Mouse (Mus musculus) forebrain, embryonic 11.5 days (tissue): ENCODE measurements at regions not wholly inside any gene's neighbourhood (a gene's known extent, or its start where the extent isn't known, plus 50 kb on each side); places are given as distances from the start of the nearest gene placed in this dataset.
A peak's percentile ranks its signal among the peaks of the same experiment; 100 is the strongest.

Experiments
- ATAC-seq: fragments of 200-750 bp; cut with Nextera tagmentation; replicated peaks from 2 replicates; pipeline ENCODE4 v1.8.0; 2017; ENCODE audit warnings: moderate TSS enrichment; ENCODE audit not compliant: low FRiP score
- DNase-seq: peaks from one replicate; pipeline ENCODE4 v3.0.0-alpha.2; 2017; ENCODE audit warnings: low spot score
- H3K27ac ChIP-seq: fragments of 300-500 bp; sonication (generic); 2 replicates; pipeline ENCODE4 v1.5.1; 2014; ENCODE audit warnings: low read depth, low read length
- H3K27me3 ChIP-seq: fragments of 300-500 bp; sonication (generic); 2 replicates; pipeline ENCODE4 v1.6.1; 2014; ENCODE audit warnings: mild to moderate bottlenecking, low read length, mixed read lengths; ENCODE audit not compliant: control insufficient read depth, insufficient read depth
- H3K36me3 ChIP-seq: fragments of 300-500 bp; sonication (generic); 2 replicates; pipeline ENCODE4 v1.6.1; 2014; ENCODE audit warnings: mild to moderate bottlenecking, low read length, moderate library complexity, mixed read lengths; ENCODE audit not compliant: control insufficient read depth, insufficient read depth
- H3K4me1 ChIP-seq: fragments of 300-500 bp; sonication (generic); replicated peaks from 2 replicates; pipeline ENCODE4 v1.6.1; 2014; ENCODE audit warnings: low read length, mixed read lengths; ENCODE audit not compliant: control insufficient read depth, insufficient read depth
- H3K4me2 ChIP-seq: fragments of 300-500 bp; sonication (generic); 2 replicates; pipeline ENCODE4 v1.6.1; 2014; ENCODE audit warnings: low read depth, mild to moderate bottlenecking, low read length, moderate library complexity, mixed read lengths; ENCODE audit not compliant: severe bottlenecking
- H3K4me3 ChIP-seq: fragments of 300-500 bp; sonication (generic); 2 replicates; pipeline ENCODE4 v1.5.1; 2014; ENCODE audit warnings: low read depth, low read length
- H3K9ac ChIP-seq: fragments of 300-500 bp; sonication (generic); 2 replicates; pipeline ENCODE4 v1.6.1; 2014; ENCODE audit warnings: low read length
- H3K9me3 ChIP-seq: fragments of 300-500 bp; sonication (generic); 2 replicates; pipeline ENCODE4 v1.6.1; 2016; ENCODE audit warnings: low read length, mixed read lengths; ENCODE audit not compliant: control insufficient read depth
- WGBS: fragments of 180-500 bp; shearing (Covaris S2); extraction: QIAGEN DNeasy Blood & Tissue Kit; methylation state at CpG from one replicate; pipeline ENCODE4 v1.1.7; 2014; 5-methylcytosine and 5-hydroxymethylcytosine counted together

- no peaks in the 10 kb centered on the region for H3K4me1 ChIP-seq
- no peak overlapping the region for H3K9ac ChIP-seq
- WGBS, result 57% methylated on average over 5 of the region's 5 CpGs
- peak; percentile 80 for ATAC-seq
- no peak overlapping the region for H3K27ac ChIP-seq
- no peaks in the 10 kb centered on the region for H3K9me3 ChIP-seq
- H3K36me3 ChIP-seq, result no peaks in the 10 kb centered on the region
- H3K27me3 ChIP-seq, result no peaks in the 10 kb centered on the region
- DNase-seq, result no peak
- no peak overlapping the region for H3K4me2 ChIP-seq
- H3K4me3 ChIP-seq, result no peak overlapping the region
These were observed 137.4 kb downstream of the Kitl start for GRCm38 (mm10) chr10:100152821-100153220.

- H3K4me2 ChIP-seq, result no peak overlapping the region
- H3K36me3 ChIP-seq, result no peaks in the 10 kb centered on the region
- H3K9me3 ChIP-seq, result no peaks in the 10 kb centered on the region
- no peak overlapping the region for H3K9ac ChIP-seq
- H3K27me3 ChIP-seq, result no peaks in the 10 kb centered on the region
- DNase-seq (no peak), ATAC-seq (peak; percentile 13; the same call in 1 of the 2 replicates)
- H3K27ac ChIP-seq, result no peak overlapping the region
- H3K4me1 ChIP-seq, result no peaks in the 10 kb centered on the region
- no peak overlapping the region for H3K4me3 ChIP-seq
- 89% methylated on average over 3 of the region's 3 CpGs for WGBS
These were observed 137.9 kb downstream of the Kitl start for GRCm38 (mm10) chr10:100153311-100153710.

- no peaks in the 10 kb centered on the region for H3K27me3 ChIP-seq
- WGBS, result 87% methylated on average over 2 of the region's 2 CpGs
- H3K4me2 ChIP-seq, result no peak overlapping the region
- H3K4me3 ChIP-seq, result no peak overlapping the region
- DNase-seq, result no peak
- no peaks in the 10 kb centered on the region for H3K9me3 ChIP-seq
- no peak for ATAC-seq
- H3K36me3 ChIP-seq, result no peaks in the 10 kb centered on the region
- no peak overlapping the region for H3K9ac ChIP-seq
- H3K4me1 ChIP-seq, result no peaks in the 10 kb centered on the region
- no peak overlapping the region for H3K27ac ChIP-seq
These were observed 140.1 kb downstream of the Kitl start for GRCm38 (mm10) chr10:100155566-100155965.

- Histone ChIP-seq H3K36me3 (no peaks in the 10 kb centered on the region), H3K27ac (no peak overlapping the region), H3K27me3 (no peaks in the 10 kb centered on the region), H3K4me1 (no peaks in the 10 kb centered on the region), H3K9ac (no peak overlapping the region), H3K4me3 (no peak overlapping the region), H3K9me3 (no peaks in the 10 kb centered on the region), H3K4me2 (no peak overlapping the region)
- DNase-seq (no peak), ATAC-seq (no peak)
- WGBS, result 76% methylated on average over 14 of the region's 14 CpGs
These were observed 144.6 kb downstream of the Kitl start for GRCm38 (mm10) chr10:100159843-100160531.

GRCm38 (mm10) chr10:100160532-100160852 is 145.1 kb downstream of the Kitl start:
- H3K9ac ChIP-seq, result no peak overlapping the region
- ATAC-seq (no peak), DNase-seq (no peak)
- H3K27ac ChIP-seq, result no peak overlapping the region
- WGBS, result 86% methylated on average over 4 of the region's 4 CpGs
- no peak overlapping the region for H3K4me2 ChIP-seq
- H3K27me3 ChIP-seq, result no peaks in the 10 kb centered on the region
- no peaks in the 10 kb centered on the region for H3K36me3 ChIP-seq
- no peak overlapping the region for H3K4me3 ChIP-seq
- H3K9me3 ChIP-seq, result no peaks in the 10 kb centered on the region
- no peaks in the 10 kb centered on the region for H3K4me1 ChIP-seq

GRCm38 (mm10) chr10:100161117-100161516 is 145.7 kb downstream of the Kitl start:
- Histone ChIP-seq H3K4me2 (no peak overlapping the region), H3K27ac (no peak overlapping the region), H3K4me3 (no peak overlapping the region), H3K36me3 (no peaks in the 10 kb centered on the region), H3K9me3 (no peaks in the 10 kb centered on the region), H3K9ac (no peak overlapping the region), H3K27me3 (no peaks in the 10 kb centered on the region), H3K4me1 (no peaks in the 10 kb centered on the region)
- WGBS, result 83% methylated on average over 3 of the region's 3 CpGs
- no peak for DNase-seq
- no peak for ATAC-seq

GRCm38 (mm10) chr10:100164526-100164925 is 149.1 kb downstream of the Kitl start:
- H3K27me3 ChIP-seq, result no peaks in the 10 kb centered on the region
- 46% methylated on average over 1 of the region's 1 CpGs for WGBS
- H3K9ac ChIP-seq, result no peak overlapping the region
- H3K4me2 ChIP-seq, result no peak overlapping the region
- DNase-seq (no peak), ATAC-seq (no peak)
- no peaks in the 10 kb centered on the region for H3K9me3 ChIP-seq
- no peaks in the 10 kb centered on the region for H3K4me1 ChIP-seq
- H3K27ac ChIP-seq, result no peak overlapping the region
- H3K4me3 ChIP-seq, result no peak overlapping the region
- H3K36me3 ChIP-seq, result no peaks in the 10 kb centered on the region

- H3K27me3 ChIP-seq, result no peaks in the 10 kb centered on the region
- H3K4me1 ChIP-seq, result no peaks in the 10 kb centered on the region
- ATAC-seq (no peak), DNase-seq (no peak)
- no peak overlapping the region for H3K9ac ChIP-seq
- H3K4me2 ChIP-seq, result no peak overlapping the region
- no peaks in the 10 kb centered on the region for H3K36me3 ChIP-seq
- H3K4me3 ChIP-seq, result no peak overlapping the region
- no peak overlapping the region for H3K27ac ChIP-seq
- H3K9me3 ChIP-seq, result no peaks in the 10 kb centered on the region
These were observed 155.4 kb downstream of the Kitl start for GRCm38 (mm10) chr10:100170836-100171235.

GRCm38 (mm10) chr10:100197673-100198072 is 137.8 kb upstream of the Gm4301 start:
- H3K4me2 ChIP-seq, result no peak overlapping the region
- DNase-seq (no peak), ATAC-seq (no peak)
- no peaks in the 10 kb centered on the region for H3K9me3 ChIP-seq
- no peak overlapping the region for H3K4me3 ChIP-seq
- no peaks in the 10 kb centered on the region for H3K27me3 ChIP-seq
- H3K4me1 ChIP-seq, result no peaks in the 10 kb centered on the region
- no peak overlapping the region for H3K27ac ChIP-seq
- no peak overlapping the region for H3K9ac ChIP-seq
- no peaks in the 10 kb centered on the region for H3K36me3 ChIP-seq
